Mouse (Mus musculus): ENCODE data around the gene Cdyl2. TPM values are rescaled to one million over a fixed set of nuclear protein-coding genes. Genes with fewer than 3 reads are reported as not detected.

The Cdyl2 gene
- polyA plus RNA-seq, 1 experiment from 2014 or later: 8.8 TPM

- WGBS: 84% methylated on average over 4 of the region's 4 CpGs
- no peak for DNase-seq (ENCODE audit: low spot score)
- no peaks in the 10 kb centered on the region for H3K27me3 ChIP-seq (ENCODE audit: insufficient read depth, low read length)
- no peak overlapping the region for H3K4me3 ChIP-seq (replicated peaks; ENCODE audit: low read depth, low read length)
- ATAC-seq (replicated peaks; ENCODE audit: low FRiP score, low read depth): no peak
- TF ChIP-seq CTCF (IDR thresholded peaks at IDR 0.05; ENCODE audit: low read depth): no peak
- H3K36me3 ChIP-seq (ENCODE audit: insufficient read depth, low read length): no peaks in the 10 kb centered on the region
- no peak overlapping the region for H3K4me2 ChIP-seq (ENCODE audit: low read length)
- no peak overlapping the region for H3K27ac ChIP-seq
- H3K4me1 ChIP-seq (replicated peaks; ENCODE audit: insufficient read depth, low read length): 0 out of 2 replicates have a peak, but pooled peaks cover 3% of the 10 kb centered on the region
- no peak overlapping the region for H3K9ac ChIP-seq (ENCODE audit: low read depth, low read length)
- H3K9me3 ChIP-seq (replicated peaks; ENCODE audit: low read length): no peaks in the 10 kb centered on the region
Observed at GRCm38 (mm10) chr8:116590546-116590945, 142.2 kb downstream of the Cdyl2 start.

- Histone ChIP-seq H3K4me3 (replicated peaks; ENCODE audit: low read depth, low read length) (no peak overlapping the region), H3K36me3 (ENCODE audit: insufficient read depth, low read length) (no peaks in the 10 kb centered on the region), H3K4me1 (replicated peaks; ENCODE audit: insufficient read depth, low read length) (0 out of 2 replicates have a peak, but pooled peaks cover 3% of the 10 kb centered on the region), H3K9me3 (replicated peaks; ENCODE audit: low read length) (no peaks in the 10 kb centered on the region), H3K9ac (ENCODE audit: low read depth, low read length) (no peak overlapping the region), H3K27ac (no peak overlapping the region), H3K27me3 (ENCODE audit: insufficient read depth, low read length) (no peaks in the 10 kb centered on the region), H3K4me2 (ENCODE audit: low read length) (no peak overlapping the region)
- 77% methylated on average over 14 of the region's 14 CpGs for WGBS
- no peak for DNase-seq (ENCODE audit: low spot score)
- TF ChIP-seq CTCF (IDR thresholded peaks at IDR 0.05; ENCODE audit: low read depth): no peak
- ATAC-seq (replicated peaks; ENCODE audit: low FRiP score, low read depth): no peak
Observed at GRCm38 (mm10) chr8:116590106-116590505, 142.7 kb downstream of the Cdyl2 start.

GRCm38 (mm10) chr8:116587616-116588468 lies 144.9 kb downstream of the Cdyl2 start:
- 0 out of 2 replicates have a peak, but pooled peaks cover 3% of the 10 kb centered on the region for H3K4me1 ChIP-seq (replicated peaks; ENCODE audit: insufficient read depth, low read length)
- TF ChIP-seq CTCF (IDR thresholded peaks at IDR 0.05; ENCODE audit: low read depth): no peak
- H3K4me2 ChIP-seq (ENCODE audit: low read length): no peak overlapping the region
- H3K27me3 ChIP-seq (ENCODE audit: insufficient read depth, low read length): no peaks in the 10 kb centered on the region
- no peaks in the 10 kb centered on the region for H3K9me3 ChIP-seq (replicated peaks; ENCODE audit: low read length)
- WGBS: 81% methylated on average over 19 of the region's 19 CpGs
- H3K27ac ChIP-seq: no peak overlapping the region
- no peak overlapping the region for H3K4me3 ChIP-seq (replicated peaks; ENCODE audit: low read depth, low read length)
- no peak overlapping the region for H3K9ac ChIP-seq (ENCODE audit: low read depth, low read length)
- ATAC-seq (replicated peaks; ENCODE audit: low FRiP score, low read depth): no peak
- H3K36me3 ChIP-seq (ENCODE audit: insufficient read depth, low read length): no peaks in the 10 kb centered on the region
- peak; percentile 20 for DNase-seq (ENCODE audit: low spot score)

DNA sequence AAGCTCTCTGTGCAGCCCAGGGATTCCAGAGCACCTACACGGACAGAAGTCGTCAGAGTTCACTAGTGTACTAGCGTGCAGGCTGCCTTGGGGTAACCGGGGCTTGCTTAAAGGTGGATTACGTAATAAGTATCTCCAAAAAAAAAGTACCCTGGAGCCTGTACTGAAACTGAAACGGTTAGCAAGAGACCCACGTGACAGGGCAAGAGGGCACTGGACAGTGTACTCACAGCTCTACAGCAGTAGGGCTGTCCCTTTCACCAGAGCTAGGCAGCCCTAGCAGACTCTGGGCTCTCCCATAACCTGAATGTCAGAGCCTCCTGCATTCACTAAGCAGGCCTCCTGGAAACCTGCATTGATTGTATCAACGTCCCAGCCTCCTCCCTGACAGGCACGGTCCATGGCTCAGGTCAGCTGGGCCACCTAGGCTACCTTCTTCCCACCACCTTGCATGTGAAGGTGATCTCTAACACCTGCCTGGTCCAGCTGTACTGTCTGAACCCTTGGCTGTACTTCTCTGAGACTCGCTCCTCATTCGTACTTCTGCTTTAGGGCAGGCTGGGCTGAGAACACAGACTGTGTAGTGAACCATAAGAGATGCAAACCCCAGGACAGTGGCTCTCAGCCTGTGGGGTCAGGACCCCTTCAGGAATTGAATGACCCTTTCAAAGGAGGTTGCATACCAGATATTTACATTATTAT lies 151.3 kb downstream of the Cdyl2 start:
- 81% methylated on average over 11 of the region's 11 CpGs for whole genome bisulfite sequencing
- no peak for ATAC-seq (replicated peaks; ENCODE audit: low FRiP score, low read depth)
- H3K9ac ChIP-seq (ENCODE audit: low read depth, low read length): no peak overlapping the region

DNA sequence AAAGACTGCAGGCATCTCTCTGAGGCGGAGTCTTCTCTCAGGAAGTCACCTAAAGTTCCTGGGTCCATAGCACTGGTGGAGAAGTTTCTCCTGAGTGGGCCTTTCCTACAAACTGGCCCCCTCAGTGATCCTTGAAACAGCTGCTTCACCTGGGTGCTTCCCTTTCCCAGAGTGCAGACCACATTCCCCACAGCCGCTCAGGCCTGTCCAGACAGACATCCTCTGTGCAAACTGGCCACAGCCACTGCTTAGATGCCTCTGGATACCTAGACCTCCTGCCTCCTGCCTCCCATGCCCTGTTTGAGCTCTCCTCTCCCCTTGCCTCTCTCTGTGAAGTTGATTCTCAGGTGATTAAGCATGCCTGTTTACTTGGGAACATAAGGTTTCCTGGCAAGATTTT lies 156.1 kb downstream of the Cdyl2 start:
- 67% methylated on average over 2 of the region's 2 CpGs for WGBS
- H3K4me1 ChIP-seq (replicated peaks; ENCODE audit: insufficient read depth, low read length): no peaks in the 10 kb centered on the region
- H3K27me3 ChIP-seq (ENCODE audit: insufficient read depth, low read length): no peaks in the 10 kb centered on the region
- H3K9ac ChIP-seq (ENCODE audit: low read depth, low read length): no peak overlapping the region
- DNase-seq (ENCODE audit: low spot score) (peak; percentile 24), ATAC-seq (replicated peaks; ENCODE audit: low FRiP score, low read depth) (no peak; the same call in 1 of the 2 replicates)
- H3K9me3 ChIP-seq (replicated peaks; ENCODE audit: low read length): no peaks in the 10 kb centered on the region
- no peak for TF ChIP-seq CTCF (IDR thresholded peaks at IDR 0.05; ENCODE audit: low read depth)
- no peak overlapping the region for H3K27ac ChIP-seq
- no peaks in the 10 kb centered on the region for H3K36me3 ChIP-seq (ENCODE audit: insufficient read depth, low read length)
- no peak overlapping the region for H3K4me2 ChIP-seq (ENCODE audit: low read length)
- no peak overlapping the region for H3K4me3 ChIP-seq (replicated peaks; ENCODE audit: low read depth, low read length)

More for the DNA sequence above, 151.3 kb downstream of the Cdyl2 start:
- no peaks in the 10 kb centered on the region for H3K36me3 ChIP-seq (ENCODE audit: insufficient read depth, low read length)
- H3K27me3 ChIP-seq (ENCODE audit: insufficient read depth, low read length): no peaks in the 10 kb centered on the region
- no peak for TF ChIP-seq CTCF (IDR thresholded peaks at IDR 0.05; ENCODE audit: low read depth)
- H3K27ac ChIP-seq: no peak overlapping the region
- no peaks in the 10 kb centered on the region for H3K4me1 ChIP-seq (replicated peaks; ENCODE audit: insufficient read depth, low read length)
- DNase-seq (ENCODE audit: low spot score): no peak
- no peaks in the 10 kb centered on the region for H3K9me3 ChIP-seq (replicated peaks; ENCODE audit: low read length)
- H3K4me3 ChIP-seq (replicated peaks; ENCODE audit: low read depth, low read length): no peak overlapping the region
- H3K4me2 ChIP-seq (ENCODE audit: low read length): no peak overlapping the region

DNA sequence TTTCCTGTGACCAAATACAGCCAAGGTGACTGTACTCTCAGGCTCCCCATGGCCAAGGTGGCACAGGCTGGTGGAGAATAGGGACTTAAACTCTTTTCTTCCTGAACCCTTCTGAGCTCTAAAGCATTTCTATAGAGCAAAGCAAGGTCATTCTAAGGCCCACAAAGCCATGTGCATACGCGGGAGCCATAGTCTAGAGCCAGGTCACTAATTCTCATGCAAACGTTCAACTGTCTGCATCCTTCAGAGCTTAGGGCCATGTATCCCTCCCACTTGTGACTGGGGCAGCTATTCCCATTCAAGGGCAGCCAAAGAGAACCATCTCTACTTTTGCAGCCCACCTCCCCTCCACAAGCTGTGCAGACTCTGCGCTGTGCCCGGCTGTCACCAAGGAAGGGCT lies 159.7 kb downstream of the Cdyl2 start:
- no peaks in the 10 kb centered on the region for H3K36me3 ChIP-seq (ENCODE audit: insufficient read depth, low read length)
- H3K4me1 ChIP-seq (replicated peaks; ENCODE audit: insufficient read depth, low read length): no peaks in the 10 kb centered on the region
- H3K27me3 ChIP-seq (ENCODE audit: insufficient read depth, low read length): no peaks in the 10 kb centered on the region
- no peak overlapping the region for H3K4me3 ChIP-seq (replicated peaks; ENCODE audit: low read depth, low read length)
- no peak overlapping the region for H3K27ac ChIP-seq
- no peaks in the 10 kb centered on the region for H3K9me3 ChIP-seq (replicated peaks; ENCODE audit: low read length)
- H3K9ac ChIP-seq (ENCODE audit: low read depth, low read length): no peak overlapping the region
- DNase-seq (ENCODE audit: low spot score): no peak
- ATAC-seq (replicated peaks; ENCODE audit: low FRiP score, low read depth): no peak
- WGBS: 95% methylated on average over 5 of the region's 5 CpGs
- no peak for TF ChIP-seq CTCF (IDR thresholded peaks at IDR 0.05; ENCODE audit: low read depth)
- no peak overlapping the region for H3K4me2 ChIP-seq (ENCODE audit: low read length)
